Mouse (Mus musculus) forebrain, embryonic 10.5 days (tissue): ENCODE results near the gene Peli2. TPM values are rescaled to one million over a fixed set of nuclear protein-coding genes. Genes with fewer than 3 reads are reported as not detected.

Source experiments
- DNase-seq: peaks from one replicate; pipeline ENCODE4 v3.0.0-alpha.2; 2017; ENCODE audit warnings: low spot score; ENCODE audit errors: extremely low spot score
- H3K27ac ChIP-seq: fragments of 300-500 bp; sonication (generic); 2 replicates; pipeline ENCODE4 v1.5.1; 2016; ENCODE audit warnings: mild to moderate bottlenecking
- H3K27me3 ChIP-seq: fragments of 300-500 bp; sonication (generic); 2 replicates; pipeline ENCODE4 v1.6.1; 2016; ENCODE audit warnings: mild to moderate bottlenecking; ENCODE audit not compliant: poor library complexity, severe bottlenecking
- H3K36me3 ChIP-seq: fragments of 300-500 bp; sonication (generic); replicated peaks from 2 replicates; pipeline ENCODE4 v1.6.1; 2016; ENCODE audit warnings: mild to moderate bottlenecking, moderate library complexity
- H3K4me1 ChIP-seq: fragments of 300-500 bp; sonication (generic); 2 replicates; pipeline ENCODE4 v1.6.1; 2016
- H3K4me3 ChIP-seq: fragments of 300-500 bp; sonication (generic); 2 replicates; pipeline ENCODE4 v1.5.1; 2016; ENCODE audit warnings: mild to moderate bottlenecking, moderate library complexity
- H3K9me3 ChIP-seq: fragments of 300-500 bp; sonication (generic); 2 replicates; pipeline ENCODE4 v1.6.1; 2016; ENCODE audit warnings: mild to moderate bottlenecking, moderate library complexity
- WGBS: fragments of 180-500 bp; shearing (Covaris S2); methylation state at CpG from one replicate; pipeline ENCODE4 v1.1.7; 2016; 5-methylcytosine and 5-hydroxymethylcytosine counted together
- polyA plus RNA-seq: library from polyadenylated mRNA; unstranded; fragments of >200 nt; fragmentation: Nextera tagmentation; extraction: Ambion mirVana; gene quantifications from 2 replicates; pipeline ENCODE4 v1.2.1, GENCODE M21; 2016

The Peli2 gene
- polyA plus RNA-seq, 1 experiment from 2014 or later: 6.8 TPM

- no peak for DNase-seq
- no peak overlapping the region for H3K27ac ChIP-seq
- peaks cover 77% of the 10 kb centered on the region for H3K4me1 ChIP-seq
- no peaks in the 10 kb centered on the region for H3K36me3 ChIP-seq
- H3K4me3 ChIP-seq: no peak overlapping the region
- H3K9me3 ChIP-seq: no peaks in the 10 kb centered on the region
- no peaks in the 10 kb centered on the region for H3K27me3 ChIP-seq
- WGBS: 90% methylated on average over 6 of the region's 6 CpGs
Observed at GRCm38 (mm10) chr14:48130021-48130420, 9.4 kb downstream of the Peli2 start.

- 50% methylated on average over 20 of the region's 20 CpGs for WGBS
- Histone ChIP-seq H3K4me1 (peaks cover 83% of the 10 kb centered on the region), H3K27ac (peak overlapping the region; percentile 62), H3K36me3 (no peaks in the 10 kb centered on the region), H3K27me3 (no peaks in the 10 kb centered on the region), H3K9me3 (no peaks in the 10 kb centered on the region), H3K4me3 (no peak overlapping the region)
- DNase-seq: no peak
Observed at GRCm38 (mm10) chr14:48130761-48131575, 10.3 kb downstream of the Peli2 start.

GRCm38 (mm10) chr14:48131576-48131922, 10.9 kb downstream of the Peli2 start:
- Histone ChIP-seq H3K27me3 (no peaks in the 10 kb centered on the region), H3K36me3 (no peaks in the 10 kb centered on the region), H3K4me1 (peaks cover 89% of the 10 kb centered on the region), H3K4me3 (no peak overlapping the region), H3K27ac (peak overlapping the region; percentile 62), H3K9me3 (no peaks in the 10 kb centered on the region)
- 64% methylated on average over 4 of the region's 4 CpGs for WGBS
- no peak for DNase-seq

GRCm38 (mm10) chr14:48132241-48132640, 11.6 kb downstream of the Peli2 start:
- peaks cover 89% of the 10 kb centered on the region for H3K4me1 ChIP-seq
- WGBS: 57% methylated on average over 3 of the region's 3 CpGs
- no peak for DNase-seq
- peak overlapping the region; percentile 62 for H3K27ac ChIP-seq
- H3K36me3 ChIP-seq: no peaks in the 10 kb centered on the region
- no peaks in the 10 kb centered on the region for H3K27me3 ChIP-seq
- no peaks in the 10 kb centered on the region for H3K9me3 ChIP-seq
- no peak overlapping the region for H3K4me3 ChIP-seq

GRCm38 (mm10) chr14:48132865-48133802, 12.5 kb downstream of the Peli2 start:
- H3K9me3 ChIP-seq: no peaks in the 10 kb centered on the region
- no peak overlapping the region for H3K4me3 ChIP-seq
- H3K27me3 ChIP-seq: no peaks in the 10 kb centered on the region
- H3K4me1 ChIP-seq: peaks cover 89% of the 10 kb centered on the region
- no peak for DNase-seq
- peak overlapping the region; percentile 67; the same call in 1 of the 2 replicates for H3K27ac ChIP-seq
- WGBS: 48% methylated on average over 21 of the region's 21 CpGs
- no peaks in the 10 kb centered on the region for H3K36me3 ChIP-seq

- Histone ChIP-seq H3K27me3 (no peaks in the 10 kb centered on the region), H3K4me3 (0 out of 2 replicates have a peak overlapping the region, but pooled peaks have one; percentile 2), H3K9me3 (no peaks in the 10 kb centered on the region), H3K4me1 (peaks cover 92% of the 10 kb centered on the region), H3K36me3 (no peaks in the 10 kb centered on the region), H3K27ac (peak overlapping the region; percentile 67)
- 23% methylated on average over 7 of the region's 7 CpGs for WGBS
- DNase-seq: no peak
Observed at GRCm38 (mm10) chr14:48134344-48134743, 13.7 kb downstream of the Peli2 start.

GRCm38 (mm10) chr14:48135816-48136345, 15.3 kb downstream of the Peli2 start:
- Histone ChIP-seq H3K36me3 (no peaks in the 10 kb centered on the region), H3K27ac (0 out of 2 replicates have a peak overlapping the region, but pooled peaks have one; percentile 27), H3K27me3 (no peaks in the 10 kb centered on the region), H3K9me3 (no peaks in the 10 kb centered on the region), H3K4me1 (peaks cover 85% of the 10 kb centered on the region), H3K4me3 (no peak overlapping the region)
- WGBS: 60% methylated on average over 11 of the region's 11 CpGs
- no peak for DNase-seq

GRCm38 (mm10) chr14:48137731-48138130, 17.1 kb downstream of the Peli2 start:
- no peak for DNase-seq
- H3K27ac ChIP-seq: no peak overlapping the region
- WGBS: 77% methylated on average over 8 of the region's 8 CpGs
- no peak overlapping the region for H3K4me3 ChIP-seq
- no peaks in the 10 kb centered on the region for H3K9me3 ChIP-seq
- peaks cover 75% of the 10 kb centered on the region for H3K4me1 ChIP-seq
- H3K27me3 ChIP-seq: no peaks in the 10 kb centered on the region
- no peaks in the 10 kb centered on the region for H3K36me3 ChIP-seq

GRCm38 (mm10) chr14:48138138-48138537, 17.5 kb downstream of the Peli2 start:
- H3K27ac ChIP-seq: 0 out of 2 replicates have a peak overlapping the region, but pooled peaks have one; percentile 15
- H3K4me1 ChIP-seq: peaks cover 75% of the 10 kb centered on the region
- 55% methylated on average over 8 of the region's 8 CpGs for WGBS

GRCm38 (mm10) chr14:48139409-48139808, 18.8 kb downstream of the Peli2 start:
- Histone ChIP-seq H3K4me1 (peaks cover 70% of the 10 kb centered on the region), H3K4me3 (no peak overlapping the region)
- WGBS: 82% methylated on average over 3 of the region's 3 CpGs

More at GRCm38 (mm10) chr14:48138138-48138537, 17.5 kb downstream of the Peli2 start:
- no peak overlapping the region for H3K4me3 ChIP-seq
- no peak for DNase-seq
- H3K36me3 ChIP-seq: no peaks in the 10 kb centered on the region
- H3K27me3 ChIP-seq: no peaks in the 10 kb centered on the region
- H3K9me3 ChIP-seq: no peaks in the 10 kb centered on the region

GRCm38 (mm10) chr14:48141694-48142093, 21.1 kb downstream of the Peli2 start:
- no peak for DNase-seq
- peaks cover 47% of the 10 kb centered on the region for H3K4me1 ChIP-seq
- no peak overlapping the region for H3K27ac ChIP-seq
- no peak overlapping the region for H3K4me3 ChIP-seq
- WGBS: 79% methylated on average over 8 of the region's 8 CpGs
- H3K27me3 ChIP-seq: no peaks in the 10 kb centered on the region
- no peaks in the 10 kb centered on the region for H3K9me3 ChIP-seq
- H3K36me3 ChIP-seq: no peaks in the 10 kb centered on the region

More at GRCm38 (mm10) chr14:48139409-48139808, 18.8 kb downstream of the Peli2 start:
- DNase-seq: no peak
- no peaks in the 10 kb centered on the region for H3K27me3 ChIP-seq
- no peak overlapping the region for H3K27ac ChIP-seq
- H3K36me3 ChIP-seq: no peaks in the 10 kb centered on the region
- no peaks in the 10 kb centered on the region for H3K9me3 ChIP-seq

- H3K4me1 ChIP-seq: peaks cover 37% of the 10 kb centered on the region
- H3K27ac ChIP-seq: no peak overlapping the region
- H3K36me3 ChIP-seq: no peaks in the 10 kb centered on the region
- H3K4me3 ChIP-seq: no peak overlapping the region
- H3K27me3 ChIP-seq: no peaks in the 10 kb centered on the region
- DNase-seq: no peak
- no peaks in the 10 kb centered on the region for H3K9me3 ChIP-seq
- WGBS: 62% methylated on average over 10 of the region's 10 CpGs
Observed at GRCm38 (mm10) chr14:48142696-48143095, 22.1 kb downstream of the Peli2 start.
